Mouse (Mus musculus) adrenal gland (tissue): ENCODE data around the gene Elmod3.

ENCODE experiments used
- intact Hi-C: fragments of 180-260 bp; cut with DNase I; formaldehyde crosslinking; loops from one replicate; pipeline ENCODE4 v1.15.1; 2025

Gene Elmod3

DNA sequence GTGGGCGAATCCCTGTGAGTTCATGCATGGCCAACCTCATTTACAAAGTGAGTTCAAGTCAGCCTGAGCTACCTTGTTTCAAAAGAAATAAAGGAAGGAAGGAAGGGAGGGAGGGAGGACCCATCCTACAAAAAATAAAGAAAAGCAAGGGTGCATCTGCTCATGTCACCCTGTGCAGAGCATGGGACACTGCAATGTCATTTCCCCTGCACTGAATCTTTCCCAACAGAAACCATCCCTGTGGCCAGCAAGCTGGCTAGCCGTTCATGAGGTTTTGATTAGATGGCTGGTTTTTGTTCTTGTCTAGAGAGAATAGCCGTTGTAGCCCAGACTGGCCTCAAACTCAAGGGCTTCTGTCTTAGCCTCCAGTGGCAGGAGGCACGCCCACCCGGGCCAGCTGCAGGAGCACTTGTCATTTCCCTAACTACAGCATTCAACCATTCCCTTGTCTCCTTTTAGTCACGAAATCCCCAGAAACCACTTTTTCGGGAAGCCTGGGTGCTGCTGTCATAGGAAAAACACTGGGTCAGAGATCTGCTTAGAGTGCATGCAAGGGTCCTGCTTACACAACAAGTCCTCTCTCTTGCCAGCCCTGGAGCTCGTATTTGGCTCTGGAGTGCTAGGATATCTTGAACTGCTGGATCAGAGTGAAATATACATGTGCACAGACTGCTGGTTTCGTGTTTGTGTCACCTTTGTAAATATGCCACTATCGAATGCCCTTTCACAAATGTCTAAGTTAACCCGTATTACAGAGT is 16.4 kb downstream of the Elmod3 start:
- intact Hi-C loops, result no loop called here

DNA sequence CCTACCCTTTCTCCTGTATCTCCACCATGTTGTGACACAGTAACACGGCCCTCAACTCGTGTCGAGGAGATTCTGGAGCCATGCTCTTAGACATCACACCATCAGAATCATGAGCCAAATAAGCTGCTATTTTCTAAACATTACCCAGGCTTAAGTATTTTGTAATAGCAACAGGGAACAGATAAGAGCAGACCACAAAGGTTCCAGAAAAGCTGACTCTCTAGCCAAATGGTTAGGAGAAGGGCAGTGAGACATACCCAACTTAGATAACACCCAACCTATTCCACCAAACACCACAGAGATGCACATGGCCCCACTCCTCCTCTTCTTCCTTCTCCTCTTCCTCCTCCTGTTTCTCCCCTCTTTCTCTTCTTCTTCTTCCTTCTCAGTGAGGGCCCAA is 22.2 kb downstream of the Elmod3 start:
- intact Hi-C loops, result no loop called here

DNA sequence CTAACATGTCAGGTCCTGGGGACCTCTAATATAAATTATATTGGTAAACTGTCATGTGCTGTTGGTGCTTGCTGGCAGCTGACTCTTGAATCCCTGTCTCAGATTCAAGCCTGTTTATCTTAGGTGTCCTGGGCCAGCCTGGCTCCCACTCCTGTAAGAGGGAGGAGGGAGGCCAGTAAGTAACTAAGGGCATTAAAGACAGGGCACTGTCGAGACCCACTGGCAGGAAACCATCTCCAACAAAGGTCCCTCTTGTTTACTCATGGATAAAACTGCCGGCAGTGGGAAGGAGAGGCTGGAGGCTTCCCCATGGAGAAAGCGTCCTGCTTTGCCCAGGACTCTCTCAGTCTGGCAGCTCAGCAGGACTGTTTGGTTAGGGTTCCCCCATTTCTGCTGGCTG is 26.4 kb downstream of the Elmod3 start:
- intact Hi-C loops, result no loop called here

DNA sequence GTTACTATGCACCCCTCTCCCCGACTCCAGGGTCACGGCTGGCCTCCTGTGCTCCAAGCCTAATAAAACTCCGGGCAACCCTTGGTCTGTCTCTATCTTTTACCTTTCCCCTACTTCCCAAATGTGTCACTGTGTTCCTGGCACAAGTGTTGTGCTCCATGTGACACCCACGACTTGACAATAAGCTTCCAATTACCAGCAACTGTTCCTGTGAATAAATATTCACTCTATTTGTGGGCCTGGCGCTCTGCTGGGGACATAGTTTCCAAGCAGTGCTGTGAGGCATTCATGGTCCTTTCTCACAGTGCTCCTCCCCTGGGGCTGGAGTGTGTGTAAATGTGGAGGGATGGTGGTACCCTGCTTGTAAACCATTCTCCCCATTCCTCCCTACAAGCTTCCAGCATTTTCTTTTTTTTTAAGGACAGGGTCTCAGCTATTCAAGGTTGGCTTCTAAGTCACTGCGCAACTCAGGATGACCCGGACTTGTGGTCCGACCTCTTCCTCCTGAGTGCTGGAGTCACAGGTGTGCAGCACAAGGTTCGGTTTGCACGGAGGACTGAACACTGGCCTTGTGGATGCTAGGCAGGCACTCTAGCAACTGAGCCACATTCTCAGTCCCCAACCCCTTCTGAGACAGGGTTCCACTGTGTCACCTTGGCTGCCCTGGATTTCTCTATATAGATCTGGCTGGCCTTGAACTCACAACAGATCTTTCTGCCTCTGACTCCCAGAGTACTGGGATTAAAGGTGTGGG is 27.4 kb downstream of the Elmod3 start:
- intact Hi-C loops, result no loop called here

DNA sequence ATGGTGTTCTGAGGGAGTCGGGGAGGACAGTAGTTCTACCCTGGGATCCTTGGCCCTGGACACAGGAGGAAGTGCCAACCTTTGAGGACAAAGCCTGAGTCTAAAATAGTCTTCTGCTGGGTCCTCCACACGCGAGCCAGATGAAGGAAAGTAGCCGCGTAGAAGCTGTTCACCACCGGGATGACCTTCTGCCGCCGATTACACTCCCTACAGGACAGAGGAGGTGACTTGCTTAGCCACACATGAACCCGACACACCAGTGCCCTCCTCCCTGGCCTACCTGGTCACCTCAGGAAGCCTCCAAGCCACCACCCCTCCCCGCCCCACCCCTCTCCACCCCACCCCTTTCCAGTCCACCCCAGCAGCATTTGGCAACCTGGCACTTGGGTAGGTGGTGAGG is 29.5 kb downstream of the Elmod3 start:
- intact Hi-C loops, result no loop called here

DNA sequence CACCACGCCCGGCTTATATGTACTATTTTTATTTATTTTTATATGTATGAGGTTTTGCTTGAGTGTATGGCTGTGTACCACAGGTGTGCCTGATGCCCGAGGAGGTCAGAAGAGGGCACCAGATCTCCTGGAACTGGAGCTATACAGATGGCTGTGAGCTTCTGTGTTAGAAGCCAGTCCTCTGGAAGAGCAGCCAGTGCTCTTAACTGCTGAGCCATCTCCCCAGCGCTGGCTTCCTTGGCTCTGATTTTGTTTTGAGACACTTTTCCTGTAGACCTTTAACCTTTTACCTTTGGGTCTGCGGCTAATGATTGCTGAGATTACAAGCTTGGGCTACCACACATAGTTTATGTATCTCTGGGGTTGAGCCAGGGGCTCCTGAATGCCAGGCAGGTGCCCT is 30.7 kb downstream of the Elmod3 start:
- intact Hi-C loops, result loop anchor here (2.0 kb wide), 1 partner anchor 139 kb away; no protein-coding TSS in a partner anchor

DNA sequence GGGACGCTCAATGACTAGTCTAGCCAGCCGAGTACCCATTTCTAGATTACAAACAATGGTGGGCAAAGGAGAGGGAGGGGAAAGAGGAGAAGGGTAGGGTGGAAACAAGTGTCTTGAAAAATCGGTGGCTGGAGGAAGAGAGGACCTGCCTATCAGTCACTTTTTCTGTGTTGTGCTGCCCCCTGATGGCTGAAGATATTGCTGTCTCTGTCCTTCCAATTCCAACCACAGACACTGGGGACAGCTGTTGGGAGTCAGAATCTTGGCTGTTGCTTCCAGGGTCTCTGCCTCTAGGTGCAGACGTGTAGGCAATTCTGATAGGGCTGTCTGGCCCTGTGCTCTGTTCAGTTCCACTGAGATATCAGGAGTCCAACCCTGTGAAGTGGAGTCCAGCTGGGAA is 32.2 kb downstream of the Elmod3 start:
- intact Hi-C loops, result loop anchor here (1.0 to 2.0 kb wide), 2 partner anchors 31 to 137 kb away; no protein-coding TSS in a partner anchor

DNA sequence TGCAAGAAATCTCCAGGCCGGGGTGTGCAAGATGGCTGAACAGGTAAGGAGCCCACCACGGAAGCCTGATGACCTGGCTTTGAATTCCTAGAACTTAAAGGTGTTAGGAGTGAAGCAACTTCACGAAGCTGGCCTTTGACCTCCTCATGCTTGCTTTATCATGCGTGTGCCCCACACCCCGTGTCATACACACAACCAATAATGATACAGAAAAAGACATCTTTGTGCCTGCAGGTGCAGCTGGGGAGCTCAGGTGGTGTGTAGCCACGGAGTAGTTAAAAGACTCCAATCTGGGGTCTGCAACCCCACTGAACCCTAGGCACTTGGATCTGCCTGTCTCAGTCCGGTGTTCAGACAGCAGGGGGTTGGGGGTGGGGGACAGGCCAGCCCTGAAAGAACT is 32.7 kb downstream of the Elmod3 start:
- intact Hi-C loops, result no loop called here

DNA sequence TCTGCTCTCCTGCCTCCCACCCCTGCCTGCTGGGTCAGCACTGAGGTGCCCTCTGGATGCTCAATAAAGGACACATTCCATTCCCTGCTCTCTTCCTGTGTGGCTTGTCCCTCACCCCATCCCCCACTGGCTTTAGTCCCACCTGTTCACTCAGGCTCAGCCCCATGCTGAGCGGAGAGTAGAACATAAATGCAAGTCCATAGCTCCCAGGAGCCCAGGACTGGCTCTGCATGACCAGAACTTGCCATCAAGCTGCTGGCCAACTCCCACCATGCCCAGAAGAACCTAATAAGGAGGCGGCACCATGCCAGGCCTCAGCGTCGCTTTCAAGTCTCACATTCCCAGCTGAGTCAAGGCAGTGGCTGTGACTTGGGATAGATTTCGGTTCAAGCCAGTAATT is 35.3 kb downstream of the Elmod3 start:
- intact Hi-C loops, result no loop called here

DNA sequence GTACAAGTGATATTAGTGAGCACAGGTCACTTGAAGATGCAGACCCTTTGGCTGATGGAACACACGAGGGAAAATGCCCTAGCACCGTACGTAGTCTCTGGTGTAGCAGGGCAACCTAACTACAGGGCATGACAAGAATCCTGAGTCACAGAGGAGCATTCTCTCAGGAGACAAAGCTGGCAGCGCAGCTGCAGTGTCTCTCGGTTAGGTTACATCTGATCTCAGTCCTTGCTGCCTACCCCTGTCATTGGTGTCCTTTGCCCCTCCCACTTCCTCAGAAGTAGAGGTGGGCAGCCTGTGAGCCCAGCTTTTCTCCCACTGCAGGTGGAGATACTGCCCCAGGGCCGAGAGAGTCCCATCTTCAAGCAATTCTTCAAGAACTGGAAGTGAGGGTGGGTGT is 35.7 kb downstream of the Elmod3 start:
- intact Hi-C loops, result no loop called here

DNA sequence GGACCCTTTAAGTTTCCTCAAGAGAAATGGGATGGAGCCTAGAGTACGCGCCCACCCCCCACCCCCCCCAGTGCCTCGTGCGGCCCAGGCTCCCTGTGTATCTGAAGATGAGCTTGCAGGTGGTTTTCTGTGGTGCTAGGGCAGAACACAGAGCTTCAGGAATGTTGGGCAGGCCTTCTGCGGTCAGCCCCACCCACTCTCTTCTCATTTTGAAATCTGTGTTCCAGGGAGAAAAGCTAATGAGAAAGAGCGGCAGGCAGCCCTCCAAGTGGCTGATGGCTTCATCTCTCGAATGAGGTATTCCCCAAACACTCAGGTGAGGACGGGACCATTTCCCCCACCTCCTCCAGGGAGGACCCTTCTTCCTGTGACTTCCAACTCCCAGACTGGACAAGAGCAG is 37.4 kb downstream of the Elmod3 start:
- intact Hi-C loops, result no loop called here

DNA sequence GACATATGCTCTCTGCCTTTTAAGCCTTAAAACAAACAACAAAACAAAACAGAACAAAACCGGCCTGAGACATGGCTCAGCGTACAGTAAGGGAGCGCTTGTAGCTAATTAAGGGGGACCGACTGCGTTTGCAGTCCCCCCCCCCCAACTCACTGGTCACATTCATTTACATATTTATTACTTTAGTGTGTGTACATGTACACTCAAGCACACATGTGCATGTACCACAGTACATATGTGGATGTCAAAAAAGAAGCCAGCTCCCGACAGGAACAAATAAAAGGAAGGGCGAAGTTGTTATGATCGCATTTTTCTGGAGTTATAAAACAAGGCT is 45.2 kb downstream of the Elmod3 start:
- intact Hi-C loops, result no loop called here

DNA sequence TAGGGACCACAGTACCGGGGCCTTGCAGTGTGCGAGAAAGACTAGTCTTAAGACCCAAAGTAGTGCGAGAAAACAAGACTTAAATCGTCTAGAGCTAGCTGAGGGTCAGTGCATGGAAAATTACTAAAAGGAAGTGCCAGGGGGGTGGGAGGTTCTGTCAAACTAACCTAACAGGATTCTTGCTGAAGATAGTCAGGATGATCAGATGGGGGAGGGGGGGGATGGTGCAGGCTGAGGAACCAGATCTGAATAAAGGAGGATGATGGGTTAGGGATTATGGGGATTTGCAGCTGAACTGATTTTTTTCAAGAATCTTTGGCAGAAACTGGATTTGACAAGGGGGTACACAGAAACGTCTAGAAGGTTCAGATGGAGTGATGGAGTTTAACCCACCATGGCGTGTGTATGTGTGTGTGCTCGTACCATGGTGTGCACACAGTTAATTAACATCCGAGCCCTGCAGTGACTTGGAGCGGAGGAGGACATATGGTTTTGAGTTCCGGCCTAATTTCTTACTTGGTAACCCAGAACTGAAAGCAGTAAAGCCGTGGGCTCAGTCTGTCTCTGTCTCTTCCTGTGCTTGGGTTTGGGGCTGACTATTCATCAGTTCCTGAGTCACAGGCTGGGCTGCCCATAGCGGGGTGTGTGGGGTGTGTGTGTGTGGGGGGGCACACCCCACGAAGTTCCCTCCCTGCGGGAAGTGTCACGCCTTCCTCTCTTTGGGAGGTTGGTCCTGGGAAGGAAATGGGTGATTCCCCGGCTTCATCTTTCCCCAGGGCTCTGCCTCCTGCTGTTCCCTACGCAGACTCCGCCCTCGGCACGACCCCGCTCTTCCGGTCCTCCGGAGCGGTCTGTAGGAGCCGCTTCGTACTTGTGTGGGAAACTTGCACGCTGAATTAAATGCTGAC is 45.8 kb downstream of the Elmod3 start:
- intact Hi-C loops, result no loop called here

DNA sequence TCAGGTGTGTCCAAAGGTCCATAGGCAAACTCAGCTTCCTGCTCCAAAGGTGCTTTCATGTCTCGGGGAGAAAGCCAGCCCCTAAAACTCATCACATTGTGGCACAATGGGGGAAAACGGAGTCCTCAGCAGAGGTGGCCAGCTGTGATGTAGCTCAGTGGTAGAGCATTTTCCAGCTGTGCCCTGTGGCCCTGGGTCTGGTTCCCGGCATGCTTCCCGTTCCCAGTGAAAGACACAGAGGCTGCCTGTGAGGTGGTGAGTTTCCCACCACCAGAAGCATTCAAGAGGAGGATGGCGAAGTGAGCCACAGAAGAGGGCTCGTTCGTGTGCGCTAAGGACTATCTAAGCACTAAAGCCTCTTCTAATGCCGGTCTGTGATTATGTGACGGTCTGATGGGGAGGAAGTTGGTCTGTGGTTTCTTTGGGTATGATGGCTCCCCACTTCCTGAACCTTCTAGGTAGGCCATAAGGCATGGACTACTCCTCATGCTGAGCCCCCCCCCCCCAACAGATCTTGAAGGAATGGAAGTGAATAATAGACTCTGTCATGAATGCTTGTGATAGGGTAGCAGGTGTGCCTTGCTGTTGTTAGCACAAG is 47.6 kb downstream of the Elmod3 start:
- intact Hi-C loops, result no loop called here

DNA sequence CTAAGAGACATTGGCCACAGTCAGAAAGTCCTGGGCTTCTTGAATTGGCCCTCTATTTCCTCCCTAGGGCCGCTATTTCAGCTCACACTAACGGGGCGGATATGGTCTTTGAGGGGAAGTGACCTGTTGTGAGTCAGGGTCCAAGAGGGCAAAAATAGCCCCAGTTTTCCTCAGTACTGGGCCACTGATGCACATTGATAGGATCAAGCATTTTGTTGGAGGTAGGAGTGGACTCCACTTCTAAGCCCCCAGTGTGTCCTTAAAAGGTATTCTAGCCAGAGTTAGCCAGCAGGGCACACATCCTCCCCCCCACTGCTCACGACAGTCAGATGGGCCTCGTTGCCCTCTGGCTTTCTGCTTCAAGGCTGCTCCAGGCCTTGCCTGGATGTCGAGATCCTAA is 48.2 kb downstream of the Elmod3 start:
- intact Hi-C loops, result no loop called here

DNA sequence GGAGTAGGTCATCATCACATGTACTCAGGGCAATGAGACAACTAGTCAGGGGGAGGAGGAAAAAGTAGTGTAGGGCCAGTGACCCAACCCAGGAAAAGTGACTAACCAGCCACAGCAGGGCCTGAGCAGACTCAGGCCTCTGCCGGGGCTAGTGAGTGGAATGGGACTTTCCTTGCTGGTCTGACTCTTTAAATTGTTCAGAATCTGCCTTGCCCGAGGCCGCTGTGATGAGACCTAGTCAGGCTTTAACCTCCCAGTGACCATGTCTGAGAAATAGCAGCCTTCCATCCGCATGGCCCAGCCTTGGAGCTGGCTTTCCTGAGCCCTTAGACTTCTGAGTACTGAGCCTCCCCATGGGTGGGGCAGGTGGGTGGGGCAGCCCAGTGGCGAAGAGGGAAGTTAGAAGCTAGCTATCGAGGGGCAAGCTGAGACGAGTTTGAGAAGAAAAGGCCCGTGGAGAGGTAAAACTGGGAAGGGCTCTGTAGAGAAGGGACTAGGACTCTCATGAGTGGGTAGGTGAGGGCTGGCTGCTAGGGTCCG is 49.1 kb downstream of the Elmod3 start:
- intact Hi-C loops, result no loop called here

DNA sequence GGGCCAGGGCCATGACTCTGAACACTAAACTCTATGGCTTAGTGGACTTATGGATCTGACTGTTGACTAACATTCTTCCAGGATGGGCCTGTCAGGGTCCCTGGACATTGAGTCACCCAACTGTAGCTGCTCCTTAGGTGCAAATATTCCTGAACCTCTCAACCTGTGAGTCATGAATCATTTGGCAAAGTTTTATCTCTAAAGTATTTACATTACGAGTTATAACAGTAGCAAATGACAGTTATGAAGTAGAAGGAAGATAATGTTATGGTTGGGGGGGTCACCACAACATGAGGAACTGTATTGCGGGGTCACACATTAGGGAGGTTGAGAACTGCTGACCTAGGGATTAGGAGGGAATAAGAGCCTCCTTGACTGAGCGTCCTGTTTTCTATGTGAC is 50.4 kb downstream of the Elmod3 start:
- intact Hi-C loops, result no loop called here

DNA sequence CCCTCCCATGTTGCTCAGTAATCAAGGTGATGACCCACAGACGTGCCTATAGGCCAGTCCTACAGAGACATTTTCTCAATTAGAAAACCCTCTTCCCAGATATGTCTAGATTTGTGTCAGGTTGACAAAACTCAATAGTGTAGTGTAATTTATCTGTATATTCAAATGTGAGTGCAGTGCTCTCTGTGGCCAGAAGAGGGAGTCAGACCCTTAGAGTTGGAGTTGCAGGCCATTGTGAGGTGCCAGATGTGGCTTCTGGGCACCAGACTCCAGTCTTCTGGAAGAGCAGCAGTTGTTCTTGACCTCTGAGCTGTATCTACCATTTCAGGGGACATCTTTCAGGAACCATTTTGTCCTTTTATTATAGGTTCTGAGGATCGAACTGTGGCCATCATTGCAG is 51.1 kb downstream of the Elmod3 start:
- intact Hi-C loops, result no loop called here

DNA sequence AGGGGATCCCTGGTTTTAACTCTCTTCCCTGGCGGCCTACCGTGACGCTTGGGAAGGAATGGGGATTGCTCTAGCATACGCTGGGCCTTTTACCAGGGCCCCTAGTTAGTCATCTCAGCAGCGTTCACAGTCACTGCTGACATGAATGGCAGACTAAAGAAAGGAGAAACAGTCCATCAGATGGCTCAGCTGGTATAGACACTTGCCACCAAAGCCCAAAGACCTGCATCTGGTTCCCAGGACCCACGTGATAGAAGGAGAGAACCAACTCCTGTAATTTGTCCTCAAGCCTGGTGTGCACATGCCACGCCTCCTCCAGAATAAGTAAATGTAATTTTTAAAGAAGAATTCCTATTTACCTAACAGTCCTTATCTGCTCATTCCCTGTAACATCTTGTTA is 52.8 kb downstream of the Elmod3 start:
- intact Hi-C loops, result no loop called here

DNA sequence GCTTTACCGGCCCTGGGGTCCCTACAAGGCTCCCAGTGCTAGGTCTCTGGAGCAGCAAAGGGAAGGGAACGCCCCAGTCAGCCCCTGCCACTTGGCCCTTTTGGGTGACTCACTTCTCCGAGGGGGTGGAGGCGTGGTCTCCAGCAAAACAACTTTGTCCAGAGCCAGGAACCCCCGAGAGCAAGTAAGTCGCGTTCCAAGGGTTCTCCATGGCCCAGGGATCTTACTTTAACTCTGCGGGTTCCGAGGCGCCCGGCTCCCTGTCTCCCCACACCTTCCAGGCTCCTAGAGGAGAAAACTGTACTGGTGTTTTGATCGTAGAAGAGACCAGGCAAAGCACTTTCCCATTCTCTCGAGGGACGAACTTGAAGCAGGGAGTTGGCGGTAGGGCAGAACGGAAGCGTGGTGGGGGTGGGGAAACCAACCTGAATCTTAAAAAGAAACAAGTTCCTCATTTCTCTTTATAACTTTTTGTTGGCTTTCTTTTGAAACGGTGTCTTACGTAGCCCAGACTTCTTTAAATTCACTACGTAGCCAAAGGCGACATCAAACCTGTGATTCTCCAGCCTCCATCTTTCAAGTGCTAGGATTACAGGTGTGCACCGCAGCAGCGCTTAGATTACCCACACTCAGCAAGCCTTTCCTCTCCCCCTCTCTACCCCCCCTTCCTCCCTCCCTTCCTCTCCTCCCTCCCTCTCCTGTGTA is 53.8 kb downstream of the Elmod3 start, which contains the start of gene Capg:
TSS of gene Capg (plus strand) at position 109 of the 705 bp plus-strand sequence.
- intact Hi-C loops, result no loop called here
